Mouse (Mus musculus): ENCODE measurements at regions not wholly inside any gene's neighbourhood (a gene's known extent, or its start where the extent isn't known, plus 50 kb on each side); places are given as distances from the start of the nearest gene placed in this dataset.

GRCm38 (mm10) chr6:35864218-35864617 is 324.5 kb upstream of the Mtpn start (continued):
- no peak for TF ChIP-seq ELF1 (IDR thresholded peaks at IDR 0.05; ENCODE audit: low read depth, low read length)
- TF ChIP-seq BHLHE40 (IDR thresholded peaks at IDR 0.05; ENCODE audit: borderline replicate concordance, low read depth, low read length), result no peak
- no peak for TF ChIP-seq GATA1 (IDR thresholded peaks at IDR 0.05; ENCODE audit: low read depth, low read length)
- TF ChIP-seq RAD21 (IDR thresholded peaks at IDR 0.05; ENCODE audit: low read depth, low read length), result no peak
- no peak for TF ChIP-seq TBP (IDR thresholded peaks at IDR 0.05; ENCODE audit: low read depth, low read length)

- H3K4me3 ChIP-seq (ENCODE audit: control insufficient read depth in 1 of 2, insufficient read depth in 1 of 2, low read depth in 2 of 2, low read length in 2 of 2), result no peak overlapping the region
Measured at GRCm38 (mm10) chr6:35853993-35854392, 314.3 kb upstream of the Mtpn start.

GRCm38 (mm10) chr6:35816657-35817056 is 277.0 kb upstream of the Mtpn start:
- no peaks in the 10 kb centered on the region; a peak in 1 of 4 replicates for H3K27me3 ChIP-seq (ENCODE audit: control insufficient read depth in 1 of 2, insufficient read depth in 2 of 2, low read length in 2 of 2)
- TF ChIP-seq TCF12 (IDR thresholded peaks at IDR 0.05; ENCODE audit: low read depth, low read length) (no peak), MYC (IDR thresholded peaks at IDR 0.05; ENCODE audit: low read depth, low read length) (no peak), SMC3 (IDR thresholded peaks at IDR 0.05; ENCODE audit: low read depth, low read length) (no peak), ZNF384 (IDR thresholded peaks at IDR 0.05; ENCODE audit: low read depth, low read length) (no peak), NRF1 (IDR thresholded peaks at IDR 0.05; ENCODE audit: insufficient read depth, low read depth, low read length, poor library complexity, severe bottlenecking) (no peak), MEF2A (IDR thresholded peaks at IDR 0.05; ENCODE audit: extremely low read depth, insufficient replicate concordance, low read depth, low read length, poor library complexity, severe bottlenecking) (no peak), TAL1 (IDR thresholded peaks at IDR 0.05; ENCODE audit: low read length) (no peak), TBP (IDR thresholded peaks at IDR 0.05; ENCODE audit: low read depth, low read length) (no peak)
- H3K79me2 ChIP-seq (ENCODE audit: control insufficient read depth, insufficient read depth, low read length, poor library complexity), result no peaks in the 10 kb centered on the region
- H3K4me3 ChIP-seq (ENCODE audit: control insufficient read depth in 1 of 2, insufficient read depth in 1 of 2, low read depth in 2 of 2, low read length in 2 of 2), result no peak overlapping the region
- H3K27ac ChIP-seq (ENCODE audit: control insufficient read depth, low read depth, low read length), result no peak overlapping the region
- no peak overlapping the region for H3K9ac ChIP-seq (ENCODE audit: control insufficient read depth, low read depth, low read length, poor library complexity, severe bottlenecking)
- H3K36me3 ChIP-seq (ENCODE audit: control insufficient read depth in 1 of 2, insufficient read depth in 2 of 2, low read length in 2 of 2), result no peaks in the 10 kb centered on the region
- H3K9me3 ChIP-seq (replicated peaks; ENCODE audit: insufficient read depth, low read length), result no peaks in the 10 kb centered on the region
- no peaks in the 10 kb centered on the region for H3K4me1 ChIP-seq (ENCODE audit: control insufficient read depth in 1 of 2, insufficient read depth in 2 of 2, low read length in 2 of 2)
- DNase-seq (ENCODE audit: low read depth, low spot score), result no peak

More at GRCm38 (mm10) chr6:35853993-35854392, 314.3 kb upstream of the Mtpn start:
- no peak for DNase-seq (ENCODE audit: low read depth, low spot score)
- Histone ChIP-seq H3K9ac (ENCODE audit: control insufficient read depth, low read depth, low read length, poor library complexity, severe bottlenecking) (no peak overlapping the region), H3K27me3 (ENCODE audit: control insufficient read depth in 1 of 2, insufficient read depth in 2 of 2, low read length in 2 of 2) (no peaks in the 10 kb centered on the region), H3K36me3 (ENCODE audit: control insufficient read depth in 1 of 2, insufficient read depth in 2 of 2, low read length in 2 of 2) (no peaks in the 10 kb centered on the region), H3K4me1 (ENCODE audit: control insufficient read depth in 1 of 2, insufficient read depth in 2 of 2, low read length in 2 of 2) (no peaks in the 10 kb centered on the region), H3K79me2 (ENCODE audit: control insufficient read depth, insufficient read depth, low read length, poor library complexity) (no peaks in the 10 kb centered on the region), H3K9me3 (replicated peaks; ENCODE audit: insufficient read depth, low read length) (no peaks in the 10 kb centered on the region), H3K27ac (ENCODE audit: control insufficient read depth, low read depth, low read length) (no peak overlapping the region)
- no peak for TF ChIP-seq E2F4 (IDR thresholded peaks at IDR 0.05; ENCODE audit: borderline replicate concordance, low read depth, low read length)
- TF ChIP-seq MAFK (IDR thresholded peaks at IDR 0.05; ENCODE audit: borderline replicate concordance, low read depth, low read length), result no peak
- no peak for TF ChIP-seq TCF12 (IDR thresholded peaks at IDR 0.05; ENCODE audit: low read depth, low read length)
- TF ChIP-seq RCOR1 (IDR thresholded peaks at IDR 0.05; ENCODE audit: low read depth, low read length), result no peak
- no peak for TF ChIP-seq RAD21 (IDR thresholded peaks at IDR 0.05; ENCODE audit: low read depth, low read length)
- TF ChIP-seq ETS1 (IDR thresholded peaks at IDR 0.05; ENCODE audit: low read depth, low read length), result no peak
- TF ChIP-seq MYC (IDR thresholded peaks at IDR 0.05; ENCODE audit: low read depth, low read length), result no peak
- no peak for TF ChIP-seq USF2 (IDR thresholded peaks at IDR 0.05; ENCODE audit: borderline replicate concordance in 1 of 2, insufficient read depth in 1 of 2, low read depth in 1 of 2, low read length in 2 of 2)
- TF ChIP-seq MXI1 (IDR thresholded peaks at IDR 0.05; ENCODE audit: low read depth, low read length), result no peak
- no peak for TF ChIP-seq SMC3 (IDR thresholded peaks at IDR 0.05; ENCODE audit: low read depth, low read length)
- no peak for TF ChIP-seq USF1 (IDR thresholded peaks at IDR 0.05; ENCODE audit: low read depth, low read length)

Data from MEL (cell line).